Mouse (Mus musculus) adipocyte (in vitro differentiated cells): Measurements from ENCODE around the gene Thumpd2.

Experiments
- DNase-seq: peaks from one replicate; pipeline ENCODE4 v3.0.0-alpha.2; 2016; ENCODE audit warnings: low spot score

Gene Thumpd2

DNA sequence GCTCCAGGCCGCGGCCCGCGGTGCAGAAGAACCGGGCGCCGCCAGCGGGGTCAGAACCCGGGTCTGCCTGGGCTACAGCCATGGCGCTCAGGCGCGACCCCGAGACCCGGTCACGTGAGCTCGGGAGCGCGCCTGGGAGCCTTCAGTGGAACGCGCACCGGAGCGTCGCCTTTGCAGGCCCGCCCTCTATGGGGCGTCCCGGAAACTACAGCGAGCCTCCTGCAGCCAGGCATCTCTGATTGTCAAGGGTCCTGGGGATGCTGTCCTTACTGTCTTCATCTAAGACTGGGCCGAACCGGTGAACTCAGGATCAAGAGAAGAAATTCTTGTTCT lies at the start of gene Thumpd2:
Gene Thumpd2 (minus strand): TSS at position 104 of the 333 bp plus-strand sequence.
- peak; percentile 88 for DNase-seq

DNA sequence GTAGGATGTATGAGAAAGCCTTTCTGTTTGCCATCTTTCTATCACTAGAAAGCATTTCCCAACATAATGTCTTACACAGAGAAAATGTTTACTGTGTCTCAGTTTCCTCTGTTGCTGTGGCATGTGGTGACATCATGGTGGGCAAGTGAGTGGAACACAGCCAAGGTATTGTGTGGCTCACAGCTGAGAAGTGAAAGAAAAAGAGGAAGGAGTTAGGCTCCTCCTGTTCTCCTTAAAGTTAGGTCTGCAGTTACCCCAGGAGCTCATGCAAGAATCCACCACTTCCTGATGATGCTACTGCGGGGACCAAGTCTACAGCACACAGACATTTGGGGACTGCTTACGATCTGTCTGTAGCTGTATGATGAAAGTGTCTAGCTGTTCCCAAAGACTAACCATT lies 39.4 kb upstream of the Thumpd2 start:
- DNase-seq: no peak

DNA sequence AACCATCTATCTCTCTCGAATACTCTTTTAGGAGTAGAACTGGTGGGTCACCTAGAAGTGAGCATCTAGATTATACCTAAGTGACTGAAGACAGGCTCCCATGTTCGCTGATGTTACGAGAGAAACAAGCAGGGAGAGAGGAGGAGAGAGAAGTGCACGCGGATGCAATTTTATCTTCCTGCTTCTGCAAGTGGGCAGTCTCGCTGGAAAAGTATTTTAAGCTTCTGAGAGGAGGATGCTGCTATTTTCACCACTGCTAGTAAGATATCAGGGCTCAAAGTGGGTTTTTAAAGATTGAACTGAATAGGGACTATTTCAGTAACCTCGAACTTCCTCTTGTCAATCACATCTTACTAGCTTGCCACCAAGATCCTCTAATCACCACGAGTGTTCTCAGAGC lies 38.0 kb upstream of the Thumpd2 start:
- DNase-seq: no peak

DNA sequence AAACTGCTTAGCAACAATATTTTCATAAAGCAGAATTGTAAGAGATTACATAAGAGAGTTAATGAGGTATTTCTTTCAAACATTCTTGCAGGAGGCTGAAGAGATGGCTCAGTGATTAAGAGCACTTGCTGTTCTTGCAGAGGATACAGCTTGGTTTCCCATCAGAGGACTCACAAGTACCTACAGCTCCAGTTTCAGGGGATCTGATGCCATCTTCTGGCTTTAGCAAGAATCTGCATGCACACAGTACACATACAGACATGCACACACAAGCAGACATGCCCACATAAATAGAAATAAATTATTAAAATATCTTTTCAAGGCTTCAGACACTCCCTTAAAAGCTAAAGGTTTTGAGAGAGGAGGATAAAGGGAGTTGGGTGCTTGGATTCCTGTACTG lies 33.6 kb upstream of the Thumpd2 start:
- DNase-seq: no peak

DNA sequence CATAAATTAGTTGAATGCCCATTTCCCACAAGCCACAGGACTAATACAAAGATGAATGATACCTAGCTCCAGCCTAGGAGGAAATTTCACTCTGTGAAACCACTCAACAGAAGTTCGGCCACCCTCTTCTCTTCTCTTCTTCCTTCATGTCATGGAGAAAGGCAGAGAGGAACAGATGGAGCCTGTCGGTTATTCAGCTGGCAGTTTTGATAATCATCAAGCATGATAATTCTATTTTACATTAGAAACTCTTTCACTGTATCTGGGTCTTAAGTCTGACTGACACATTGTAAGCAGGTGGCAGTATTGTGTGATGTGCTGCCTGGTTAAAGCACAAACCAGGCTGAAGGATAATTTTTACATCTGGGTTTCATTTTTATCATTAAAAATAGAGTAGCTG lies 31.6 kb upstream of the Thumpd2 start:
- no peak for DNase-seq

DNA sequence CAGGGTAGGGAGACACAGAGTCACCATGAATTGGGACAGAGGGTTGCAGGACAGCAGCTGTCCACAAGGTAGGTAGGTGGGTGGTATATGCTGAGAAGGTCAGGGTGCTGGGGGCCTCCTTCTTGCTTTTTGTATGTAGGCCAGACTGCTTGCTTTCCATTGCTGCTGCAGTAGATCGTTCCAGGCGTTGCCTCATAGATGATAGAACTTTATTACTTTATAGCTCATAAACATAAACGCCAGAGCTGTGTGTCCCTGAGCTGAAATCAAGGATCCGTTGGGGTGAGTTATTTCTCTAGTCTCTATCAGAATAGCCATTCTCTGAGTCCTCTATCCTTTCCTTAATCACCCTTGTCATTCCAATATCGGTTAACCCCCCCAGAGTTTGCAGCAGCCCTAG lies 27.9 kb upstream of the Thumpd2 start:
- no peak for DNase-seq

DNA sequence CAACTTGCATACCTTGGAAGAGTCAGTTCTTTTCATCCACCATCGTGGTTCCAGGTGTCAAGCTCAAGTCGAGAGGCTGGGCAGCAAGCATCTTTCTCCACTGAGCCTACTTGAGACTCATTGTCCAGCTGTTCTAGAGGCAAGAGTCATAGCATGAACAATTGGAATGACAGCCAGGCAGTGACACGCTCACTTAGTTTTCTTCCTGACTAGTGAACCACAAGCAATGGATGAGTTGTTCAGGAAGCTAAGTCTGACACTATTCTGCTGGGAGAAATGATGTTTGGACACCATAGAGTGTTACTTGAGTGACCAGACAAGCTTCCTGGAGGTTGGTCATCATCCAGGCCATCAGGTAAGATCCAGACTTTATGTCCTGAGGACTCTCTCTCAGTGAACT lies 24.0 kb upstream of the Thumpd2 start:
- no peak for DNase-seq

DNA sequence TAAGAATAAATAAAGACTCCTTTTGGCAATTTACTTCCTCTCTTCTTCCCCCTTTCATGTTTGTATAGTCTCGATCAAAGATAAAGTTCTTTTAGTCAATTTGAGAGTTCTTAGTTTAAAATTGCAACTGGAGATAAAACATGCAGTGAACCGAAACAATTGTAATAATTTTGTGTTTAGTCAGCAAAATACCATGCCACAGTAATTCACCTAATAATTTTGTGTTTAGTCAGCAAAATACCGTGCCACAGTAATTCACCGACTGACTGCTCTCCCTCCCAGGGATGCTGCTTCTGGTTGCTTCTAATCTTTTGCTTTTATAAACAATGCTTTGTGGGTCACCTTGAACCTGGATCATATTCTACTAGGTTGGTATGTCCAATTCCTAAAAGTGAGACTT lies 22.9 kb upstream of the Thumpd2 start:
- DNase-seq: no peak

DNA sequence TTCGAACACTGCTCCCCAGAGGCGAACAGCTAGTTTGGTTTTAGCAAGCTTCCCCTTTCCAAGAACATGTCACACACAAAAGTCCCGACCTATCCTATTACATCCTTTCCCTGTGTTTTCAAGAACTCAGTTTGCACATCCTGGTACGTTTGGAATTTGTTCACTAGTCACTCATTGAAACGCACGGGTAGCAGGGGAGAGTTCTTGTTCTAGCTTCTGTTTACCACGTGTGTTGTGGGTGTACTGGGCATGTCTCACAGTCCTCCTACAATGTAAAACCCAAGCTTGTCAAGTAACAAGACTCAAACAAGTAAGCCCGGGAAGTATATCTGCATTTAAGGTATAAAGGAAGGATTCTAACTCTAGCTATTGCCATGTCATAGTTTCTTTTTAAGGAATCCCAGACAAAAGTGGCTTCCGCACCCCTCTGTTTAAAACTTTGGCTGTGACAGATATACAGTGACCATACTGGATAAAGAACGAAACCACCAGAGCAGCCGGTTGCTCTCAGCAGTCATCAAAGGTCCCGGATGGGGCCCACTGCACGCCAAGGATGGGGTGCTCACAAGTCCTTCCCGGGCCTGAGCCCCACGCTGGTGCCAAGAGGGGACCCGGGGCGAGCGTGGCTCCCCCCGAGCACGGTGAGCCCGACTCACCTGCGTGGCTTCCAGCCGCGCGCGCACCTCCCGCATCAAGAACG lies 453 bp downstream of the Thumpd2 start:
- DNase-seq: peak; percentile 63

DNA sequence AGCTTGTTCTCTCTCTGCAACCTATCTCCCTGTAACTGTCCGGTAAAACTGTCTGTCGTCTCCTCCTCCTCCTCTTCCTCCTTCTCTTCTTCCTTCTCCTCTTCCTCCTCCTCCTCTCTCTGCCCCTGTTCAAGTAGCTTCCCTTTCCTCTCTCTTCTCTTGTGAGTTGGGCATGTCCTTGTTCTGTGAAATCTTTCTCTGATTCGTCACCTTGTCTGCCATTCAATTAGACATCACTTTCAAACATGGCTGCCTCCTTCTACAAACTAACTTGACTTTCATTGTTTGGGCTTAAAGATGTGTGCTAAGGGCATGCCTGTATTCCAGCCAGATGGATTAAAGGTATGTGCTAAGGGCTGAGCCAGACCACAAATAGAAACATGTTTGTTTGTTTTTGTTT lies 1.5 kb downstream of the Thumpd2 start:
- DNase-seq: peak; percentile 57

DNA sequence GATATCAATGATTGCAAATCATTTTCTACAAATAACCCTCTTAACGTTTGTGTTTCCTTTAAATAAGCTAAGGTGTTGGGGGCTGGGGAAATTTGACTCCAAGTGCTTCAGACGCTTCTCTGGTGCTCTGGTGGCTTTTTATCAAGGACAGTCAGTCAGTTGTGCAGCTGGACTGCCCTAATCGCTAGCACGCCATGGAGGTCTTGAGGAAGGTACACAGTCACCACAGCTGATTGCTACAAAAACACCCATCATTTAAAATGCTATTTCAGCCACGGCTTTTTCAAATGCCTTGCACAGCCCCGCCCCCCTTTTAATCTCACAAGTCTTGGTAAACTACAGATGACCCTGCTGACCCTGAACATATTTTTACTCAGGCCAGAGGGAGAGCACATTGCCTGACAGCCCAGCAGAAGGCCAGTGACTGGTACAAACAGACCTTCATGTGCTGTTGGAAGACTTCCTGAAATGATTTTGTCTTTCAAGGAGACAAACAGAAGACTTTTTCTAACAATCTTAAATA lies 2.5 kb downstream of the Thumpd2 start:
- peak; percentile 56 for DNase-seq

DNA sequence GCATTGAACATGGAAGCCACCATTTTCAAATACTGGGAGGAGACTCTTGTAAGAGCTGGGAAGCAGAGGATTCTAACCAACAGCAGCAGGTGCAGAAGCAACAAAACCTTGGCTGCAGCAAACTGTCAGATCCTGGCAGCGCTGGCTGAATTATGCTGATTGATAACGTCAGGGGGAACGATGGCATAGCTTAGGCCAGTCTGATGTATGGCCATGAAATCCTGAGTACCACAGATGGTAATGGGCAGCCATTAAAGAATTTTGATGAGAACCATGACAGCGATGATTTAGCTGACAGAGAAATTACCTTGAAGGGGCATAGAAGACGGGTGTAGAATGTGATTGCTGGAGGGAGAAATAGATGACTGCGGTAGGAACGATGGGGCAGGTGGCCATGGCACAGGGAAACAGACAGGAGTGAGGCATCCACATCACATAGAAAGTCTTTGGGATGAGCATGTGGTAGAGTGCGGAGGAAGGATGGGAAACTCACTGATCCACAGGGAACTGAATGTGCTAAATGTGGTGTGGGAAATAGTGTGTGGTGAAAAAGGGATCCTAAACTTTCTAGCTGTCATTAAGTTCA lies 8.0 kb downstream of the Thumpd2 start:
- no peak for DNase-seq

DNA sequence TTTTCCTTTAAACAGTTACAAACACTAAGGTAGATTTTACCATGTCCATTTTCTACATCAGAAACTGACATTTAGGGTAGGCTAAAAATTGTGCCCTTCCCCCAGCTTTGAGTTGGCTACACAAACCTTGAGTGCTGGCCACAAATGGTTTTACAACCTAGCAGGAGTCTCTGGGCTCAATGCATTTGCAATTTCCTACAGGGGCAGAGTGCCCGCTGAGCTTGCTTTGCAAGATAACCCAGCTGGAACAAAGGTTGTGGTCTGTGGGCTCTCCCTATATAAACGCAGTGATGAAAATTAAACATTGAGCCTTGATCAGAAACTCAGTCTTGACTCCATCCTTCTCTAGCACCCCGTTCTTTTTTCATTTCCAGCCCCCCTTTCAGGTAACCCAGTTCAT lies 8.8 kb downstream of the Thumpd2 start:
- no peak for DNase-seq

DNA sequence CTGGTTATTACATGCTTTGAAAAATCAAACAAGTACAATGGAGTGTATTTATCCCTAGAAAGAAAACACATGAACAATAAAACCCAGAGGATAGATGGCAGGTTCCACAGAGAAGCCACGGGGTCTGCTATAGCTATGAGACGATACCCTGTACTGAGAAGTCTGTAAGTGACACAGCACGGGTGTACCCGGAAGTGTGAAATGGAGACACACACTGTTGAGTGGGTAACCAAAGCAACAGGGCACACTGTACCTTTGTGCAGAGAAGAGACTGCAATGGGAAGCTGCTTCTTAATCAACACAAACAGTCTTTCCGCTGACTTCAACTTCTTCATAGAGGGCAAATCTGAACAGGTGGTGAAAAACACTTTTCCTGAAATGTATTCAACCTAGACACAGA lies 9.4 kb downstream of the Thumpd2 start:
- DNase-seq: no peak

DNA sequence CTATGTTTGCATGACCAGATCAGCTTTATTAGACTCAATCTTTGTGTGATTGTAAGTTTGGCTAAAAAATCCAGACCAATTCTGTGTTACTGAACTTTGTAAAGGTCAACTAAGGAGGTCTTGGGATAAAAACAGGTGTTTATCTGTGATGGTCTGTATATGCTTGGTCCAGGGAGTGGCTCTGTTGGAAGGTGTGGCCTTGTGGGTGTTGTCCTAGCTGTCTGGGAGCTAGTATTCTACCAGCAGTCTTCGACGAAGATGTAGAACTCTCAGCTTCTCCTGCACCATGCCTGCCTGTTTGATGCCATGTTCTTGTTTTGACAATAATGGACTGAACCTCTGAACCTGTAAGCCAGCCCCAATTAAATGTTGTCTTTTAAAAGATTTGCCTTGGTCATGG lies 11.6 kb downstream of the Thumpd2 start:
- DNase-seq: no peak

DNA sequence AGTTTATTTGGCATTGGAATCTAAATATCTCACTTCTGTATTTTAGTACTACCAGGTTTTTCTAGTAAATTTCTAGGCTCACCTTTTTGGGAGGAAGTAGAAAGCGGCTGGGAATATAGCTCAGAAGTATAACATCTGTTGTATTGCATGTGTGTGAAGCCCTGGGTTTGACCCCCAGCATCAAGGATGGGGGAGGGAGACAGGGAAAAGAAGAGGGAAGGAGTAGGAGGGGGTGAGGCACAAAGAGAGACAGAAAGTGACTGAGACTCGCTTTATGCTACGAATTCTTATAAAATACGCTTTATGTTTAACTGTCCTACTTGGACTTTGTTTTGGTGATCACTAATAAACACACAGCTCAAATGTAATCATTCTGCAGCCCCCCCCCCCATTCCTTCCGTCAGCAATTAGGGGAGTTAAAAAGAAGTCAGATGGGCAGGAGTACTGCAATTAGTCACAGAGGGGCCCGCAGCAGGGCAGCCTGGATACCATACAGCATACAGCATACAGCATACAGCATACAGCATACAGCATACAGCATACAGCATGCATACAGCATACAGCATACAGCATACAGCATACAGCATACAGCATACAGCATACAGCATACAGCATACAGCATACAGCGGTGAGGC lies 16.8 kb downstream of the Thumpd2 start:
- no peak for DNase-seq

DNA sequence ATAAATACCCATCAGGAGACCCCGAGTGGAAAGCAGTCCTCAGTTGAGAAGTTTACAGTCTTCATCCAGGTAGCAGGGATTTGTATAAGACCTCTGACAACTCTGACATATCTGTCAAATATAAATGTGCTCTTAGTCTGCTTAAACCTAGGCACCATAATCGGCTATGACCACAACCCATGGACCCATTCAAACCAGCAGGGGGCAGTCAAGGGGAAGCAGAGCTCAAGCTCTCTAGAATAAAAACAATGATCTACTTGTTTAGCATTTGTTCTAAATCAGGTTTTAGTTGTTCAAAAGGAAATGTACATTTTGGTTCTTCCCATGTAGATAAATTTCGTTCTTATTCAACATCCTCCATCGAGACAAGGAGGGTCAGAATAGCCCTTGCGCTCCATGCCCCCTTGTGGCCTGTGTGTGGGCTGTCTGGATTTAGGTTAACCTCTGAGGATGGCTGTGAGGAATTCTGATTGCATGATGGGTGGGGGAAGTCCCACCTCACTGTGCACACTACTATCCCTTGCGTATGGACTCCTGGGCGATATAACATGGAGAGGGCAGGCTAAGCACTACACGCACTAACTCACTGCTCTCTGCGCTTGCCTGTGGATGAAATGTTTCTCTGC lies 19.2 kb downstream of the Thumpd2 start:
- DNase-seq: peak; percentile 46

DNA sequence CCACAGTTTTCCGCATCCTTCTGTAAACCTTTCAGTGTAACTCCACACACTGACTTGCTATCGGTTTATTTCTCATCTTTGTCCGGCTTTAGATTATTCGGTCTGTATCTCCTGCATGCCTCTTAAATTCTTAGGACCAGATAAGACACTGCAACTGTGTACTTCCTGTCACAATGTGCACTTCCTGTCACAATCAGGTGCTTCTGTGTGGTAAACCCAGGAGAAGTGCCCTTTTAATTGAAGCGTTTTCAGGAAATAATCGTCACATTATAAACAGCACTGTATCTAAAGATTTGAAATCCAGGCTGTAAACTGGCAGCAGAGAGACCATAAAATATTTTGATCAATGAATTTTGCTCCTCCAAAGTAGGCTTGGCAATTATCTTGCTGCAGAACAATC lies 19.8 kb downstream of the Thumpd2 start:
- DNase-seq: no peak

DNA sequence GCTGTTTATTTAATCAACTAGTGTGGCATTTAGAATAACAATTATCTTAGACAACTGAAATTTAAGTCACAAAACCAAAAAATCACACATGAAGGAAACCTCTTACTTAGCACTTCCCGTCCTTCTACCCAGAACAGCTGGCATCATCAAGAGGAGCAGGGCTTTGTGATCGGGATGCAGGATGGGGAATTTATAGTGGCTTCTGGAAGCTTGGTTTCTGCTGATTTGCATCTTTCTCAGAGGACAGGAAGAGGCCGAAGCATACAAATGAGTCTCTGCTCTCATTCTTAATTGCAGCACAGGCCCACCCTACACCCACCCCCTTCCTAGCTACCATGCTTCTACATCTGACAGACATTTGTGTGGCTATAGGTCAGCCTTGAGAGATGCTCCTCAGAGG lies 20.5 kb downstream of the Thumpd2 start:
- no peak for DNase-seq

DNA sequence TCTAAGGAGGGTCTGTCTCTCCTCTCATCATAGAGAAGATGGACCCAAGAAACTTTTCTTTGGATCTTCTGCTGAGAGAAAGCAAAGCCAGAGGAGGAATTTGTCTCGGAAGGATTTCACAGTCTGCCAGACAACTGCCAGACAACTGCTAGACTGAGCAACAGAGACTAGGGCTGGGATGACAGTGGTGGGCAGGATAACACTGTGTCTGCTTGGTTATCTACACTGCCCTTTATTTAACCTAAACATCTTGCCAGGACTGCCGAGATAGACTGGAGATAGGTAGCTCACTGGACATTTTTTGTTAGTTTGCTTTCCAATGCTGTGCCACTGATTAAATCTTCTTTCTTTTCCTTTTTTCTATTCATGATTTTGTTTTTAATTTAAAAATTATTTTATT lies 23.2 kb downstream of the Thumpd2 start:
- no peak for DNase-seq

DNA sequence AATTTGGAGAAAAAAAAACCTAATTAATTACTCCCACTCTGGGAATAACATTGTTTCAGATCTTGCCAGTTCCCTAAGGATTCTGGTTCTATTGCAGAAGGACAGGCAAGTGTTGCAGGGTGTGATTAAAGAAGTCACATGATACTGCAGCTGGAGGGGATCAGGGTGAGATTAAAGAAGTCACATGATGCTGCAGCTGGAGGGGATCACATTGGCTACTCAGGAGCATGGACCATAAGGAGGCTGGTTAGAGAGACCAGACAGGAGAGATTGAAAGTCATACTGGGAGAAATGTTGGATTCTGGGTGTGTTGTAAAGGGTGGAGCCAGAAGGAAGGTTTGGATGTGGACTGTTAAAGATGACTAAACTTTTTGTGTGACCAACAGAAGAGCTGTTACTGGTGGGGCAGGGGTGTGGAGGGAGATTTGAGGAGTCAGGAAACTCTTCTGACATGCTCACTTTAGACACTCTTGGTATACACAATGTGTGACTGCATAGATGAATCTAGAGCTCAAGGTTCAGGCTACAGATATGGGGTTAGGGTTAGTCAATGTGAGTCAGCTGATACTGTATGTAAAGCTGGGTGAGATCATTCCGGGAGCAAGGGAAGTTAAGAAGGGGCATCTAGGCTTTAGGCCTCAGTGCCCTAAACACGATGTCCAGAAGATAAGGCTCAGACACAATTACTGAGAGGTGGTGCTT lies 26.0 kb downstream of the Thumpd2 start:
- no peak for DNase-seq

DNA sequence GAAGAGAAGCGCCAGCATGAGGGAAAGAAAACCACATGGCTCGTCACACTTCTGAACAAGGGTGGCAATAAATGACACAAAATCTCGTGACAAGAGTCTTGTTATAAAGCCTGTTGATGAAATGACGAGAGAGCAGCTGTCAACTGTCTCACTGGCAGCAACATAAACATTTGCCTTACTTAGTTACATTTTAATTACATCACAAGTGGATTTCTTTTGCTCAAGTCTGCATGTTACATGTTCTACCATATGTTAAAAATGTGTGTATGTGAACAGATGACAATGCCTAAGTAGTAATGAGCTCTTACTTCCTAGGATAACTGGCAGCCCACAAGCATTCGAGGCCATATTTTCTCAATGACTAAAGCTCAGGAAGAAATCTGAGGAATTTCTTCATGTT lies 29.5 kb downstream of the Thumpd2 start:
- DNase-seq: no peak

DNA sequence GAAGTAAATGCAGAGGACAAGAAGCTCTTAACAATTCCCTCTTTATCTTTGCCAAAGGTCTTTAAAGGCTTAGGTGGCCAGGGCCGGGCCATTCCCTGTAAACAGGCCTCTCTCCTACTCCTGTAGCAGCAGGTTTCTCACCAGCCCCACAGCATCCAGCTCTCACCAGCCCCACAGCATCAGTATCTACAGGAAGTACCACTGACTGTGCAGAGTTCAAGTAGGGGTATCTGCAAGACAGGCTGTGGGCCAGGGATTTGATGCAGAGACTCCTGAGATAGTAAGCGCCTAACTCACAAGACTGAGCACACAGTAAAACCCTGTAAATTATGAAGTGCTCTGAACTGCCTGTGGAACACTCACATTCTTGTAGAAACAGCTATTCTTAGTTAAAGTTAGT lies 31.9 kb downstream of the Thumpd2 start:
- DNase-seq: no peak
